Mouse (Mus musculus): Measurements from ENCODE around the gene 1700025C18Rik.

The 1700025C18Rik gene

DNA sequence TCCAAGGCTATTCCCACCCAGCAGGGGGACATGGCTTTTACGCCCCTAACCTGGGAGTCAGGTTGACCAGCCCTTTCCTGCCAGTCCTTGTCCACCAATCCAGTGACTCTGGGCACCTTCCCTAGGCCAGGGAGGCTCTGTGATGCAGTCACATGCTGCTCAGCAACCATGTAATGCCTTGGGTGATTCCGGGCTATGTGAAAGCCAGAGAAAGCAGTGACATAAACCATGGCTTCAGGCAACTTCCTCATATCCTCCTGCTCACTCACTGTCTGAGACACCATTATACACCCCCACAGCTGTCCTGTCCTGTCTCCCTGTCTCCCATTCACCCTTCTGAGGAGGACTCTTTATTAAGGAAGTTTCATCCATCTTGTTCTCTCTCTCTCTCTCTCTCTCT, at the start of gene 1700025C18Rik:
TSS of gene 1700025C18Rik (minus strand) at position 101 of the 400 bp plus-strand sequence.
- no peak for TF ChIP-seq GATA4 (IDR thresholded peaks at IDR 0.05; ENCODE audit: insufficient replicate concordance, low read length)

- TF ChIP-seq GATA4 (IDR thresholded peaks at IDR 0.05; ENCODE audit: insufficient replicate concordance, low read length): no peak
These were observed 45.5 kb upstream of the 1700025C18Rik start for GRCm38 (mm10) chr2:165136049-165136448.

- no peak for TF ChIP-seq GATA4 (IDR thresholded peaks at IDR 0.05; ENCODE audit: insufficient replicate concordance, low read length)
These were observed 43.0 kb upstream of the 1700025C18Rik start for GRCm38 (mm10) chr2:165133566-165133965.

DNA sequence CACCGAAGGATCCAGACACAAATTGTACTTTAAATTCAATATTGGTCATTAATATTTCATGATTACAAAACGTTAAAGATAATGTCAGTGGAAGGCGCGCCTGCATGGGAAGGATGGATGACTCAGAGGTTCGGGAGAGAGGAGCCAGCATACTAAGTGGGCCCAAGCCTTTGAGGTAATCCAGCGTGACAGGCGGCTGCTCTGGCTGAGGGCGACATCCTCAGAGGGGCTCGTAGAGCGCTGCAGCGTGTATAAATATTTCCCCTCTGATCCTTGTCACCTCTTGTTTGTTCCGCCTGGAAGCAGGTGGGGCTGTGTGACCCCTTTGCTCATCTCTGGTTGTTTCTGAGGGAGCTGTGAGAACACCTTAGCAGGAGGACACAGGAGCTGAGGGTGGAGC, 40.9 kb upstream of the 1700025C18Rik start:
- no peak for TF ChIP-seq GATA4 (IDR thresholded peaks at IDR 0.05; ENCODE audit: insufficient replicate concordance, low read length)

DNA sequence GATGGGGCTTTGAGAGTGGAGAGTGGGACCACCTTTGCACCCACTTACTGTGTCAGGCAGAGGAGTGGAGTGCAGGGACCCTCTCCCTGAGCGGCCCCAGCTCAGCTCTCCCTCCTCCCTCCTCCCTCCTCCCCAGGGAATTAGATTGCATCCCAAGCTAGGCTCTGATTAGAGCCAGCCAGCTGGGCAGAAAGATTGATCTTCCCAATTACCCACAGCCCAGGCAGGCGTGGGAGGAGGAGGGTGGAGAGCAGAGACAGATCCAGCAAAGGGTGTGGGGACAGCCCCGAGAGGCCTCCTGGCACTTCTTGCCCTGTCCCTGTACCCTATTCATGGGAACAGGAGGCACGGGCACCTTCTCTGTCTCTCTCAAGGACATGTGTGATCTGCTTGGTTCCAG, 38.6 kb upstream of the 1700025C18Rik start:
- TF ChIP-seq GATA4 (IDR thresholded peaks at IDR 0.05; ENCODE audit: insufficient replicate concordance, low read length): no peak

DNA sequence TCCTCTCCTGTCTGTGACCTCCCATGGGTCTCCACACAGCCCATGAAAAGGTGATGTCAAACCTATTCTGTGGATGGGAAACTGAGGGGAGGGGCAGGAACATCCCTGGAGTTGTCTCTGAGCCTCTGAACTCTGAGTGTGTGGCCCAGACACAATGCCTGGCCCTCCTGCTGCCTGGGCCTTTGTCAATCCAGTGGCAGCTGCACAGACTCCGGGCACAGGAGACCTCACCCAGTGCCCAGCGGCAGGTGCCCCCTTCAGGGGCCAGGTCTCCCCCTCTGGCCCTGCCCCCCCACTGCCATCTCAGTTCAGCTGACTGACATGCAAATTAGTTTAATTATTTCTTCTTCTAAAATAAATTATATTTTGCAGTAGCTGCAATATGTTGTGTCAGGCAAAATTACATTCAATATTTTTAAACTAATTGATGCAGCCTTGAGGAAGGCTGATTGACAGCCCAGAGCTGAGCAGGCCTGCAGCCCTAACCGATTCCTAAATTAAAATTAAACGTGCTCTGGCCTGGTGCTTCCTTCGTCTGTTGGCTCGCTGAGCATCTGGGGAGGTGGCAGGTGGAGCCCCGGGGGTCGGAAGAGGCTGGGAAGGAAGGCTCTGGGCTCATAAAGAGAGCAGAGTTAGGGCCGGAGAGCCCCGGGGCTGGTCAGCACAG, 36.5 kb upstream of the 1700025C18Rik start:
- TF ChIP-seq GATA4 (IDR thresholded peaks at IDR 0.05; ENCODE audit: insufficient replicate concordance, low read length): no peak

DNA sequence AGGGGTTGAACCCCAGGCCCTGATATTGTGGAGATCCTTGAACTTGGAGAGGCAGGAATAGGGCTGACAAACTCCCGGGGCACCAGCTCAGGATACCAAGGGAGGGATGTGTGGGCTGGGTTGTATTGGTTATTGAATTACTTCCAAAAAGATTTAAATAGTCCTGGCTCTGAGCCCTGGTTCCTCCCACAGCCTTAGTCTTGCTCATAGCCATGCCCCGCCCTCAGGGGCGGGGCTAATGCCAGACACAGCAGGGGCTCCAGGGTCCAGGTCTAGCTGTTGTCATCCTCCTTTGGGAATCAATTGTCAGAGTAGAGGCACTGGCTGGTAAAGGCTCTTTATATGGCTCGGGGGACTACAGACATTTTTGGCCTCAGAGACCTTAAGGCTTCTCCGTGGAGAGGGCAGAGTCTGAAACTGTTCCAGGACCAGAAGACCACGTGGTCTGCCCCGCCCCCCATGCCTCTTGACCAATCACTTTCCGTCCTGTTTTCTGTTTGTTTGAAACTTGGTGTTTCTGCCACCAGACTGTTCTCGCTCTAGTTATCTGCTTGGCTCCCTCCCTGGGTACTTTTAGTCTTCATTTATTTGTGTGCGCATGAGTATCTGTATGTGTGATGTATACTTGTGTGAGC, 30.8 kb upstream of the 1700025C18Rik start:
- no peak for TF ChIP-seq GATA4 (IDR thresholded peaks at IDR 0.05; ENCODE audit: insufficient replicate concordance, low read length)

GRCm38 (mm10) chr2:165120765-165121164, 30.2 kb upstream of the 1700025C18Rik start:
- TF ChIP-seq GATA4 (IDR thresholded peaks at IDR 0.05; ENCODE audit: insufficient replicate concordance, low read length): no peak

DNA sequence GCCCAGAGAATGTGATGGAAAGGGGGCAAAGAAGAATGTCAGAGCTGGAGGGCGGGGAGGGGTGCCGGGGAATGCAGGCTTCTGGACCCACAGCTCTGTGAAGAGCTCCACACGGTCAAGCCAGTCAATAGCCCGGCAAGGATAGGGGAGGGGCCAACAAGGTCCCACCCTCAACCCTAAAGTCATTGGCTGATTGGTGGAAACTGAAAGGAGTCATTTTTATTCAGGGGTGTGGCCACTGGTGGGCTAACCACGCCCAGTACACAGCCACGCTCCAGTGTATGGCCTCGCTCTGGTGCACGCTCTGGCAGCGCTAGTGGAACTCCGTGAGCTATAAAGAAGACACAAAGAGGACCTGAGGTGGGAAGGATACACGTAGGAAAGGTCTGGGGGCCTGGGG, 23.2 kb upstream of the 1700025C18Rik start:
- TF ChIP-seq GATA4 (IDR thresholded peaks at IDR 0.05; ENCODE audit: insufficient replicate concordance, low read length): no peak

- no peak for TF ChIP-seq GATA4 (IDR thresholded peaks at IDR 0.05; ENCODE audit: insufficient replicate concordance, low read length)
These were observed 21.6 kb upstream of the 1700025C18Rik start for GRCm38 (mm10) chr2:165112149-165112548.

GRCm38 (mm10) chr2:165106585-165106984, 16.0 kb upstream of the 1700025C18Rik start:
- TF ChIP-seq GATA4 (IDR thresholded peaks at IDR 0.05; ENCODE audit: insufficient replicate concordance, low read length): no peak

DNA sequence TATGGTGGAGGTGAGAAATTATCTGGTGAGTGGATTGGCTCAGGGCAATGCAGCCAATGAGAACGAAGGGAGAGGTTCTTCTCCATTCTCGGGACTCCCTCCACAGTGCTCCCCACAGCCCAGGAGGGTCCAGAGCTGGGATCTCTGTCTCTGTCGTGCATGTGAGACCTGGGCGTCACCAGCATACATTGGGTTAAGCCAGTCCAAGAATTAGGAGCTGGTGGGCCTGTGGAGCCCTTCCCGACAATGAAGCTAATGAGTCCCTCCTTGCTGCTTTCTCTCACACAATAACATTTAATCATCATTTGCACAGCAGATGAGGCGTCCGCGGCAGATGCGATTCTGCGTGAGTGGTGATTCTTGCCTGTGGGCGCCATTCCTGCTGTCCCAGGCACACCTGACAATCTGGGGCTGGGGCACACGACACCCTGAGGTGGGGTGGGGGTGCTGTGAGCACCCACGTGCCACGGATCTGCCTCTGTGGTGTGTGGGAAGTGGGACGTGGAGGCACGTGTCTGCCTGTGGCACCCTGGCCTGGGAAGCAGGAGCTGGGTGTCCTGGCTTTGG, 15.0 kb upstream of the 1700025C18Rik start:
- no peak for TF ChIP-seq GATA4 (IDR thresholded peaks at IDR 0.05; ENCODE audit: insufficient replicate concordance, low read length)

DNA sequence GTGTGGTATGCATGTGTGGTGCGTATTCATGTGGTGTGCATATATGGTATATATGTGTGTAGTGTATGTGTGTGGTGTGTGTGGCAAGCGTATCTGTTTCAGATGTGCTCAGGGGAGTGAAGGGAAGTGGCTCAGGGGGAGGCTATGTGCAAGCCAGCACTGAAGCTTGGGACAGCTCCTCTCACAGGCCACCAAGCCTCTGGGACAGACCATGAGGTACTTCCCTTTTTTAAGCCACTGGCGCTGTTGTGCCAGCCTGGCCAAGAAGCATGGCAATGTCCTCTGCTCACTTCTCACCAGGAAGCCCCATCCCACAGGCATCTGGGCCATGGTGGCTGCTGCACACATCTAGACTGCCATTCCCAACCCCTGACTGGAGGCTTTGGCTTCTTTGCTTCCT, 12.4 kb upstream of the 1700025C18Rik start:
- TF ChIP-seq GATA4 (IDR thresholded peaks at IDR 0.05; ENCODE audit: insufficient replicate concordance, low read length): no peak

- no peak for TF ChIP-seq GATA4 (IDR thresholded peaks at IDR 0.05; ENCODE audit: insufficient replicate concordance, low read length)
These were observed 10.2 kb upstream of the 1700025C18Rik start for GRCm38 (mm10) chr2:165100749-165101148.

DNA sequence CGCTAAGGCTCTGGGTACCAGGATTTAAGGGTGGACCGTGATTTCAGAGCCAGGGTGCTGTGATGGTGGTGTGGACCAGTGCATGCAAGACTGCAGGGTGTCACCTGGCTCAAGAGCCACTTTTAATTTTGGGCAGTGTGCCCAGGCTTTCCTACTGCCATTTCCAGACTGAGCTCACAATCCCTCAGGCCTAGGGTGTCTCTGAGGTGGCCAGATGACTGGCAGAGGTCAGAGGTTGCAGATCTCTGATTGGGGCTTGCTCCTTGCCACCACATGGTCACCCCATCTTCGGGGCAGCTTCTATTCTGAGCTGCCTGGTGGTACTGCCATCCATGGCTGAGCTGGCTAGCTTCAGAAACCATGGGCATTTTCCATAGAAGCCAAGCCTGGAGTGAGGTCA, 8.3 kb upstream of the 1700025C18Rik start:
- TF ChIP-seq GATA4 (IDR thresholded peaks at IDR 0.05; ENCODE audit: insufficient replicate concordance, low read length): no peak

- TF ChIP-seq GATA4 (IDR thresholded peaks at IDR 0.05; ENCODE audit: insufficient replicate concordance, low read length): no peak
These were observed 5.8 kb upstream of the 1700025C18Rik start for GRCm38 (mm10) chr2:165096367-165096766.

Data from liver, adult (tissue).